Mouse (Mus musculus) liver, adult (tissue): ENCODE data around the gene Nedd8.

Experiments used
- GATA4 ChIP-seq: IDR thresholded peaks from 2 replicates; pipeline ENCODE4 v1.6.1; 2014; ENCODE audit warnings: mild to moderate bottlenecking, low read length; ENCODE audit not compliant: insufficient replicate concordance

Nedd8 gene

GRCm38 (mm10) chr14:55671833-55672740 lies at the start of gene Nedd8, which contains the start of gene Gmpr2:
Nedd8 (minus strand) TSS chr14:55672124.
Gmpr2 (plus strand) TSS chr14:55671941.
- TF ChIP-seq GATA4: no peak

DNA sequence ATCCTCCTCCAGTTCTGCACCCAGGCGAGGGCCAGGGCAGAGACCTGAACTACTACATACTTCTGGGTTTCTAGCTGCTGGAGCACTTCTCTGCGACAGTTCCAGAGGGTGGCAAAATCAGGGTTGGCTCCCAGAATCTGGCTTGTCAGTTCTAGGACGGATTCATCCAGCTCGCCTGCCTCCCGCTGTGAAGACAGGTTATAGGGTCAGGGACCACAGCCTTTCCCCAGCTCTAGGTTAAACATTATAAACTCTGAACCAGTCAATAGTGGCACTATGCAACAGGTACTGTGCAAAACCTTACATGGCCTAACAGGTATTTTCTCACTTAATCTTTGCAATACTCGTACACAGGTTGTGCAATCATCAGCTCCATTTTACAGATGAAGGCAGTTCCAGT lies 49.2 kb upstream of the Nedd8 start:
- TF ChIP-seq GATA4: no peak

DNA sequence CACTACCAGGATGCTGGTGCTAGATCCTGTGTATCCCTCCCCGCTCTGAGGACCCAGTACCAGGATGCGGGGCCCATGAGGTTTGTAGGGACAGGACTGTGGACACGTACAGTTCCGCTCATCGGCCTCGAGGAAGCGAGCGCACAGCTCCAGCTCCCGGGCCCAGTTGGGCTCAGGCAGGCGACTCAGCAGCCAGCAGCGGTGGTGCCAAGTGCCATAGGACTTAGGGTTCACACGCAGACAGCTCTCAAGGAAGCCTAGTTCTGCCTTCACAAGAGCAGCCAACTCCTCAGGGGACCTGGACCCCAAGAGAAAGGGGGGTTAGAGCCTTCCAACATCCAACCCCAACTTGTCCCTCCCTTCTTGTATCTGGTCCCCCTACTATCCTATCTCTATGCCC lies 48.7 kb upstream of the Nedd8 start:
- no peak for TF ChIP-seq GATA4

DNA sequence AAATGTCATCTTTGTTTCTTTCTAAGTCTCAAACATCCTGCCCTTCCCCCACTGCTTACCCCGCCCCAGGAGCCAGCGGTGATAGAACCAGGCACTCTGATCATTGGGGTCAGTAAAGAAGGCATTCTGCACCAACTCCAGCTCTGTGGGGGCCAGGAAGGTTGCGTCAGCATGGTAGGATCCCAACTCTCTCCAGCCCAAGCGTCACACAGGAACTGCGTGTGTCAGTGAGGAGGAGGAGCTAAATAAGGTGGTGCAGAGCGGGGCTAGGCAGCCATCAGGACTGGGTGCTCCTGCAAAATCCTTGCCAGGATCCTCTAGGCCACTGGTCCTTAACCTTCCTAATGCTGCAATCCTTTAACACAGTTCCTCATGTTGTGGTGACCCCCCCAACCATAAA lies 47.8 kb upstream of the Nedd8 start:
- TF ChIP-seq GATA4: no peak

GRCm38 (mm10) chr14:55716884-55717283 lies 45.0 kb upstream of the Nedd8 start:
- TF ChIP-seq GATA4: no peak

DNA sequence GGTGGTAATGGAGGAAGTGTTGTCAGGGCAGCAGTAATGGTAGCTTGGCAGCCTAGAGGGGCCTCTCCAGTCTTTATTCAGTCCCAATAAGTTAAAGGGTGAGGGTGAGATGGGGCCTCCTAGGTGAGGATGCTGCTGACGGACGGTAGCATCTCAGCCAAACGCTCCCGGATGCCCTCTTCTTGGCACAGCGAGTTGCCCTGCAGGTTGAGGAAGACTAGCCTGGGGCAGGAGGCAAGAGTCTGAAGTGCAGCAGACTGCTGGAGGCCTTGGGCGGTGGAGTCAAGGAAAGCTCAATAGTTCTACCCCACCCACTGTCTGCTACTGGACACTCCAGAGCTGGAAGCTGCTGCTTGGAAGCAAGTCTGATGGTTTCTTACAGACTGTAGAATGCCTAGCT lies 44.3 kb upstream of the Nedd8 start:
- no peak for TF ChIP-seq GATA4

- no peak for TF ChIP-seq GATA4
These were observed 43.0 kb upstream of the Nedd8 start for GRCm38 (mm10) chr14:55714893-55715292.

DNA sequence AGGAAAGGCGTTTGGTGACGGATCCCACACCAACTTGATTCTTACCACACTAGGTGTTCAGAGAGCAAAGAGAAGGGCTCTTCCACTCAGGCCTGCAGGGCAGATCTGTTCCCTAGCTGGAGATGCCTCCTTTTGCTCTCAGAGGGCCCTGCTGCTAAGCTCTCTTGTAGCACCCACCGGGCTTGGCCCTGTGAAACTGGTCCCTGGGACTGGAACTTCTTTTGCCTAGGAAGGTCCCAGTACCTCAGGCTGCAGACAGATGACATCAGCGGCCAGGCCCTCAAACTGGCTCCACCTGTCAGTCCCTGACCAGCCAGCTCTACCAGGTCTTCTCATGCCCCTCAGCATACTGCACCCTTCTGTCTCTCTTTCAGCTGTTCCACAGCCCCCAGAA lies 41.8 kb upstream of the Nedd8 start, which contains the start of gene Tgm1:
Tgm1 (minus strand) TSS at position 198 of the 394 bp plus-strand sequence.
- TF ChIP-seq GATA4: no peak

DNA sequence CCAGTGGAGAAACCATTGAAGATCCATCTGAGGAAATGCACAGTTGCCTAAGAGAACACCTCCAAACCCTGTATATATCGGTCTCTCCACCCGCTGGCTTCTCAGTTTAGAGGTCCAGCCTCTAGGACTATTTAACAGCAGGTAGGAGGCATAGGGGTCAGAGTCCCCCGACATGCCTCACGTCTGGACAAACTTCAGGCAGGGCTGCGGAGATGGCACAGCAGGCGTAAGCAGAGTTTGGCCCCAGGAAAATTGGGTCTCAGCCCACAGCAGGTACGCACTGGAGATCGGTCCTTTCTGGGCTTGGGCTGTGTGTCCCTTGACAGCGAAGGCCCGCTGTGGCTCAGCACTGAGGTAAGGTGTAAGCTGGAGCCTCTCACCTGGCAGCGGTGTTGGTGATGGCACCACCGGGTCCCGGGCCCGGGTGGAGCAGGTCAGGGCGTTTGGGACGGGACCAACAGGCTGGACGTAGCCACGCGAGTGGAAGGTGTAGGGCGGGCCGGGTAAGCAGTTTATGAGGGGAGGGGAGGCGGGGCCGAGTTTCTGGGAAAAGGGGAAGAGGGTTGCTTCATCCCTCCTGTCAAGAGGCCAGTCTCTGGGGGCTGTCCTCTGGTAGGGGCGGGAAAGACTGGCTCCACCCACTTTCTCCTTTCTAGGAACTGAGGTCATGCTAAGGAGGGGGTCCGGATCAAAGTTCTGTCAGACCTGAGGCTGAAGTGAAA lies 41.2 kb upstream of the Nedd8 start:
- no peak for TF ChIP-seq GATA4

GRCm38 (mm10) chr14:55711786-55712185 lies 39.9 kb upstream of the Nedd8 start:
- no peak for TF ChIP-seq GATA4

DNA sequence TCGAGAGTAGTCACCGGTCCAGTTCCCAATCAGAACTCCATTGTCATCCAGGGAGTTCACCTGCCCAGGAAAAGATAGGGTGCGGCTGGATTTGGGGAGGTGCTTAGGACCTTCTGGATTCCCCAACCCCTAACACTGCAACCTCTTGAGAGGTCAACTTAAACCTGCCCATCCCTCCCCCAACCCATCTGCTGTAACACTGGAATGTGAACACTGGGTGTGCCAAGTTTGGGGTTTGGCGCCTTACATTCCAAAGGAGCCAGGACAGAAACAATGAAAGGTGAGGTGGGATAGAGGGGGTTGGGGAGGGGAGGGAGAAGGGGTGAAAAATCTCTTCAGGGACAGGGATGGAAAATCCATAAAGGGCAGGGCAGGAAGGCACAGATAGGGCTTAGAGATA lies 37.6 kb upstream of the Nedd8 start:
- no peak for TF ChIP-seq GATA4

DNA sequence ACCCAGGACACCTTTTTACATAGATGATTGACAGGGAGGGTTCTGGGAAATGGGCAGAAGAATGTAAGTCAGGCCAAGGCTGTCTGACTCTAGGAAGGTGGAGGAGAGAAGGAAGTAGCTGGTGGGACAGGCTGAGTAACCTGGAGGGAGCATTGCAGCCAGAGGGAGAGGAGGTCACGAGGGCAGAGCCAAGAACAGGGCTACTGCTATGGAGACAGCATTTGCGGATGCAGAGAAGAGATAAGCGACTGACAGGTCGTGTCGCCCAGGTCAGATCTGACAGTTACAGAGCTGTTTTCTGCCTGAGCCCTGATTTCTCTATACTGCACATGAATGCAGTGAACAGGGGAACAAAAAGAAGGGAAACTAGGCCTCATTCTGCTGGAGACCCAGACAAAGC lies 35.5 kb upstream of the Nedd8 start:
- no peak for TF ChIP-seq GATA4

- no peak for TF ChIP-seq GATA4
These were observed 34.2 kb upstream of the Nedd8 start for GRCm38 (mm10) chr14:55706051-55706600.

DNA sequence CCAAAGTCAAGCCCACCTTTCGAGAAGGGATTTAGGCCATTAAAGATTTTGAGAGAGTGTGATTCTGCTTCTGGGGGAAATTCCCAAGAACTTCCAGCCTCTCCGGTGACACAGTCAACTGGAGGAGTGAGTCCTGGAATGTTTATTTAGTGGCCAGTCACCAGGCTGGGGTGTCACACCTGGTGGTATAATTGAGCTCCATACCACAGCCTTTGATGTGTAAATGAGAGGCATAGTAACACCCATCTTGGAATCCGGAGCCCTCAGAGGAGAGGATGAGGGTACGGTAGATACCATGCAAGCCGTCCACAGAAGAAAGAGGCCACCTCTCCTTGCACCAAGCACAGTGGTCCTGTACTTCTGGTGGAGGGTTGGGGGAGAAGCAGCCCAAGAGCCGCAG lies 30.8 kb upstream of the Nedd8 start:
- no peak for TF ChIP-seq GATA4

- TF ChIP-seq GATA4: no peak
These were observed 29.2 kb upstream of the Nedd8 start for GRCm38 (mm10) chr14:55701131-55701530.

- no peak for TF ChIP-seq GATA4
These were observed 25.3 kb upstream of the Nedd8 start for GRCm38 (mm10) chr14:55697226-55697625.
